Mouse (Mus musculus): ENCODE data around the gene Lin7a.

- TF ChIP-seq POLR2A (IDR thresholded peaks at IDR 0.05; ENCODE audit: insufficient read length, low read depth) (no peak), TCF3 (IDR thresholded peaks at IDR 0.05; ENCODE audit: insufficient read length, low read depth) (no peak), MYOG (IDR thresholded peaks at IDR 0.05; ENCODE audit: control insufficient read depth in 1 of 3, insufficient read depth in 1 of 3, insufficient read length in 2 of 3, low read depth in 2 of 3) (no peak), MAX (IDR thresholded peaks at IDR 0.05; ENCODE audit: low read depth) (no peak), CEBPB (IDR thresholded peaks at IDR 0.05; ENCODE audit: insufficient read depth, poor library complexity, severe bottlenecking) (no peak), SRF (IDR thresholded peaks at IDR 0.05; ENCODE audit: control insufficient read depth, insufficient read length, low read depth) (no peak), E2F4 (IDR thresholded peaks at IDR 0.05; ENCODE audit: insufficient read depth) (no peak), USF1 (IDR thresholded peaks at IDR 0.05; ENCODE audit: low read depth) (no peak)
Measured at GRCm38 (mm10) chr10:107310964-107311490, 39.5 kb downstream of the Lin7a start.

Data from myocyte (in vitro differentiated cells).